42 mouse cellular contexts compared by ENCODE assay signal in genomic region chr4:121084506-121084905, GRCm38 (mm10). TPM values are rescaled to one million over a fixed set of nuclear protein-coding genes. Genes with fewer than 3 reads are reported as not detected.
"Had no signal": no experiment of that assay in that cellular context is flagged by ENCODE, and none has a peak within 500 bp of the region (broad histone marks: within the 10 kb centered on the region; RNA-seq: fewer than 3 reads in every experiment).

No protein-coding gene starts in this region.

- H3K27me3 ChIP-seq: heart, embryonic 12.5 days; hindbrain, embryonic 12.5 days; intestine, embryonic 15.5 days; limb, embryonic 12.5 days; liver, embryonic 13.5 days; liver, embryonic 15.5 days had no signal

- H3K27ac ChIP-seq: gastrocnemius, adult 2 months; heart, embryonic 10.5 days; hindbrain, embryonic 10.5 days; hindbrain, embryonic 12.5 days; hindbrain, embryonic 14.5 days; intestine, embryonic 15.5 days; kidney, postnatal 0 days; left cerebral cortex, adult 2 months; limb, embryonic 10.5 days; limb, embryonic 12.5 days; liver, embryonic 13.5 days; liver, embryonic 15.5 days had no signal

- H3K4me1 ChIP-seq: heart, embryonic 10.5 days; heart, embryonic 12.5 days; hindbrain, embryonic 10.5 days; hindbrain, embryonic 12.5 days; intestine, embryonic 15.5 days; limb, embryonic 10.5 days; limb, embryonic 12.5 days; liver, embryonic 13.5 days; liver, embryonic 15.5 days had no signal

- DNase-seq: gastrocnemius, adult 2 months; gastrocnemius, postnatal 10 days; gastrocnemius, postnatal 25 days; heart, adult 18-20 months; heart, postnatal 10 days; heart, postnatal 4 days; kidney, adult 18-20 months; kidney, adult 8-10 months; kidney, postnatal 14 days; kidney, postnatal 36 days; layer of hippocampus, adult 9-11 months; liver; liver, embryonic 13.5 days had no signal

- H3K9ac ChIP-seq: heart, embryonic 12.5 days; hindbrain, embryonic 12.5 days; hindbrain, embryonic 14.5 days; intestine, embryonic 15.5 days; limb, embryonic 12.5 days; liver, embryonic 13.5 days; liver, embryonic 15.5 days had no signal

- H3K9me3 ChIP-seq: heart, embryonic 10.5 days; heart, embryonic 12.5 days; hindbrain, embryonic 10.5 days; hindbrain, embryonic 12.5 days; intestine, embryonic 15.5 days; limb, embryonic 10.5 days; limb, embryonic 12.5 days; liver, embryonic 13.5 days; liver, embryonic 15.5 days had no signal

- H3K4me3 ChIP-seq: gastrocnemius, adult 2 months; heart, embryonic 10.5 days; heart, embryonic 12.5 days; hindbrain, embryonic 10.5 days; hindbrain, embryonic 12.5 days; intestine, embryonic 15.5 days; left cerebral cortex, adult 2 months; limb, embryonic 10.5 days; limb, embryonic 12.5 days; liver, embryonic 13.5 days; liver, embryonic 15.5 days had no signal

- H3K4me2 ChIP-seq: heart, embryonic 12.5 days; hindbrain, embryonic 12.5 days; hindbrain, embryonic 14.5 days; intestine, embryonic 15.5 days; limb, embryonic 12.5 days; liver, embryonic 11.5 days; liver, embryonic 13.5 days; liver, embryonic 15.5 days had no signal

- ATAC-seq: hindbrain, embryonic 16.5 days; inflammation-experienced regulatory T-cells, adult 6 months; intestine, embryonic 15.5 days; intestine, postnatal 0 days had no signal

RNA-seq across cellular contexts. Expression of gene Tmco2, which starts 24.5 kb away (rescaled TPM):
- total RNA-seq: gastrocnemius, adult 2 months; gastrocnemius, postnatal 10 days; gastrocnemius, postnatal 25 days; gastrocnemius, postnatal 4 days; granulocyte monocyte progenitor cell, adult 5-6 weeks; heart, adult 18-20 months; heart, adult 8-10 months; heart, postnatal 10 days; heart, postnatal 25 days; heart, postnatal 4 days; layer of hippocampus, adult 18-20 months; layer of hippocampus, adult 8-10 months; layer of hippocampus, postnatal 25 days; left cerebral cortex, adult 2 months; left cerebral cortex, postnatal 14 days; left cerebral cortex, postnatal 36 days had no signal
- polyA plus RNA-seq: heart, embryonic 10.5 days; heart, embryonic 12.5 days; heart, embryonic 14.5 days; heart, embryonic 16.5 days; hindbrain, embryonic 10.5 days; hindbrain, embryonic 12.5 days; hindbrain, embryonic 14.5 days; hindbrain, embryonic 16.5 days; inflammation-experienced regulatory T-cells, adult 6 months; intestine, embryonic 15.5 days; intestine, postnatal 0 days; kidney, embryonic 14.5 days; kidney, postnatal 0 days; large intestine, adult 2 months; limb, embryonic 10.5 days; limb, embryonic 12.5 days; limb, embryonic 14.5 days; liver, embryonic 11.5 days; liver, embryonic 13.5 days; liver, embryonic 15.5 days had no signal

RNA-seq across cellular contexts. Expression of gene Col9a2, which starts 45.3 kb away (rescaled TPM):
- total RNA-seq: granulocyte monocyte progenitor cell, adult 5-6 weeks; heart, adult 8-10 months; heart, postnatal 25 days had no signal
- polyA plus RNA-seq: inflammation-experienced regulatory T-cells, adult 6 months had no signal
